Mouse (Mus musculus) heart, adult 2 months (tissue): Measurements from ENCODE around the gene Gm42906.

Experiments used
- CTCF ChIP-seq: fragments of 200-600 bp; IDR thresholded peaks from 2 replicates; pipeline ENCODE4 v1.8.1; 2022; ENCODE audit warnings: antibody characterized with exemption, mild to moderate bottlenecking, moderate library complexity
- EP300 ChIP-seq: fragments of 200-500 bp; IDR thresholded peaks from 2 replicates; pipeline ENCODE4 v1.6.1; 2011; ENCODE audit warnings: low read depth, low read length, control low read depth; ENCODE audit not compliant: insufficient read depth

DNA sequence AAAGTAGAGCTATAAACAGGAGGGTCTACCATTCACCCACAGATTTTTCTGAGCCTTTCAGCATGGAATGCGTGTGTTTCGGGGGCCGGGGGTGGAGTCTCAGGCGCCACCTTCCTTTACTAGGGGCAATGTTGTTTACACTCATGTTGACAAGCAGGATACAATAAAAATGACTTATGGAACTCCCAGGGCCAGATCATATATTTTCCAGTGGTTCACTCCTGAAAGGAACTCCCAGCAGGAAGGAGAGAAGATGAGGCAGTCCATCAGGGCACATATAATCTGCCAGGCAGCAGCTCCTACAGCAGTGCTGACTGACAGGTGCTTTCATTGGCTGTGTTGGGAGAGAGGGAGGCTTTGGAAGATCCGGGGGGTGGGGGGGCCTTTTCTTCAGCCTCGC, 260.3 kb downstream of the Gm42906 start:
- TF ChIP-seq CTCF (no peak), EP300 (no peak)
